Mouse (Mus musculus) adrenal gland, adult 8-10 months (tissue): Measurements from ENCODE around the gene Faah. TPM values are rescaled to one million over a fixed set of nuclear protein-coding genes. Genes with fewer than 3 reads are reported as not detected.

Source experiments
- DNase-seq: peaks from one replicate; pipeline ENCODE4 v3.0.0; 2022
- total RNA-seq, 4 experiments: library from RNA; stranded (reverse); gene quantifications; 2 replicates each; pipeline ENCODE4 v1.2.4; 2022

Gene Faah
- total RNA-seq, 4 experiments from 2014 or later = 4.1 to 10.5 (median 6.0) TPM

DNA sequence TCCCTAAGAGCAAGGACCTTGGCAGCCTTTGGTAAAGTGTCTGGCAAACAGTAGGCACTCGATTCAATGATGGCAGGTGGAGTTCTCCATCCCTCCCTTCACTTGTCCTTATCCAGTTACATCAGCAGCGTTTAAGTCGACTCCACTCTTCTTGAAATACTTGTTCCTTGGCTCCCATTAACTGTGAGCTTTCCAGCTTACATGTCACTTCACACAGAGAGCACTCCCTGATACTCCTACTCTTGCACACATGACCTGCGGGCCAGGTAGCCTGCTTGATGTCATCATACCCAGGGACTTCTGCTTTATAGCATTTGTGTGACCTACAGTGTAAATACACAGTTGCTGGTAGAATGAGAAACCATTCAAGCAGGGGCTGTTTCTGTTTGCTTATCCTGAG is 21.0 kb downstream of the Faah start:
- DNase-seq = no peak

DNA sequence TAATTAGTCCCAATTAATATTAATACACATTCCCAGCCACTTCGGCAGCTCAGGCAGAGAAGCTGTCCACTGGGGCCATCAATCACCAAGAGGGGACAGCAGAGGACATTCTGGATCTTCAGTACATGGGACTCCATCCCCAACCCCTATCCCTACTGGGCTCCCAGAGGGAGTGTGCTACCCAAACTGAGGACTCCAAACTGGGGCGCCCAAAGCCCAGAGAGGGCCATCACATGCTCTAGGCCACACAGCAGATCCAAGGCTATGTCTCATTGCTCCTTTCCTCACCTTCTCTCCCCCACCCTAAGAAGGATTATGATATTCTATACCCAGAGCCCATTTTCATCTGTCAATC is 22.4 kb downstream of the Faah start:
- DNase-seq = no peak

DNA sequence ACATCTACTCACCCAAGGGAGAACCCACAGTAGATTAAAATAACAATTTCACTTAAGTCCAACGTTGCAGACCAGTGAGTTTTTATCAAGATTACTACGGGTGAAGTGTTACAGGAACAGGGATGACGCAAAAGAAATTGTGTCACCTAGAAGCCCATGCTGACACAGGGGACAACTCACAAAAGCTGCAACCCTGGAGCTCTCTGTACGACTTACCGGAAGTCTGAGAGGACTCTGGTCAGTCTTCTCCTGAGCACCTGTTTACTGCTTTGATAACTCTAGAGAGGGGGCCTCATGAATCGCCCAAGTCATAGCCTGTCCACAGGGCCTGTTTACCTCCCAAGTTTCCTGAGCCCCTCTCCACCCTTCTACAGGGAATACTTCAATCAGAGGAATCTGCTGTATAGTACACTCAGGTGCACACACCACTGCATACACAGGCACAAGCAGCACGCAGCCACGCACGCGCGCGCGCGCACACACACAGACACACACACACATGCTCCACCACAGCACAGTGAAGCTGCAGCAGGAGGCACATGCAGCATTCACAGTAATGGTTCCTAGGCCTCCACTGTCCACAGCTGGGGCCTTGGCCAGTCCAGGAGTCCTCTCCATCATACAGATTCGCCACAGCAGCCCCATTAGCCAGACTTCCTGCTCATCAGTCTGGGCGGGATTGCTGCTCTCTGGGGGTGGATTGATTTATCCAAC is 22.9 kb downstream of the Faah start:
- DNase-seq = no peak

DNA sequence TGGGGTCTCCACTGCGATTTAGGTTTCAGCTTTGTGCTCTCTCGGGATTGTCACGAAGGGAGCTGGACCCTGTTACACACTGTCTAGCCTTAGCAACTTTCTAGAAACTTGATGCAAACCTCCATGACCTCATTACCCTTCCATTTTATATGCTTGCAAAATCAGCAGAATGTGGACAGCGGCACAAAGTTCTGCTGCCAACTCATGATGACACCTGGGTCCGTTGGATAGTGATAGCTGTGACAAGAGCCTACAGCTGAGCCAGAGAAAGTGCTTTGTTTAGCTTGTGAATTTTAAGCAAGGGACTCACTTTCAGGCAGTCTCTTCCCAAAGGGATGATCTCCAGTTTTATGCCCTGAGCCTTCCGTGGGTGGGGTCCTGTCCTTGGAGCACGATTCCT is 28.3 kb downstream of the Faah start:
- DNase-seq = no peak

DNA sequence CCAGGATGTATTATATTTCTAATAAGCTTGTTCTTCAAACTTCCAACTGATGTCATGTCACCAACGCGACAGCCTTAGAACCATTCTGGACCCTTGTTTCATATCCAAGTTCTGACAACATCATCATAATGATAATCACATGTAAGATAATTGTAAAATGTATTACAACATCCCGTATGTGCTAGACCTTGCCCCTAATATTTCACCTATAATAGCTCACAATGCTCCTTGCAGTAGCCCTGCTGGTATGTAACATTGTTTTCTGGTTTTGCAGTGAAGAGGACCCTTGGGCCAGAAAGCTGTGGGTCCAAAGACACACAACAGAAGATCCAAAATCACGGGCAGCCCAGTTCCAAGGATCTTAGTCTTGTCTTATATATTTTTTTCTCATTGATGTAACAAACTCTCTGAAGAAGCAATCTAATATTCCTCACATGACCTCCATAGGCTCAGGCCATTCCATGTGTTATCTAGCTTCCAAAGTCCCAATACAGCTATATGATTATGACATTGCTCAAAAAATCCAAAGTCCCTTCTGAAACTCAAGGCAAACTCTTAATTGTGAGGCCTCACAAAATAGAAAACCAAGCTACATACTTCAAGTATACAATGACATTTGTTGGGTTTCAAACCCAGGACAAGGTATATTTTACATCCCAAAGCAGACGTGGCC is 29.7 kb downstream of the Faah start:
- DNase-seq = no peak

DNA sequence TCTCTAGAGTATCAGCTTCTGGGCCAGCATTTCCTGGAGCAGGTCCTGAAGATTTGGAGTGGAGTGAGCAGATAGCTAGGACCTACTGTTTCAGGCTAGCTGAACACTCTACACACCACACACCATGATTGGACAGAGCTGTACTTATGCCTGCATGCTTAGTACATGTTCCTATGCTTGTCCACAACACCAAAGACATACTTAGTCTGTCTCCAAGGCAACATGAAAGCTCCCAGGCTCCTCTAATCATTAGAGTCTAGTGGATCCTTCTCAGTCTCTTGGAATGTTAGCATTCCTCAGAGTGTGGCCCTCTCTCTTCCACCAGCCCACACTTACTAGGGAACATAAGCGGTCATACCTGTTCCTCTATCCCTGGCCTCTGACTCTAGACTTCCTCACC is 30.3 kb downstream of the Faah start:
- DNase-seq = no peak

DNA sequence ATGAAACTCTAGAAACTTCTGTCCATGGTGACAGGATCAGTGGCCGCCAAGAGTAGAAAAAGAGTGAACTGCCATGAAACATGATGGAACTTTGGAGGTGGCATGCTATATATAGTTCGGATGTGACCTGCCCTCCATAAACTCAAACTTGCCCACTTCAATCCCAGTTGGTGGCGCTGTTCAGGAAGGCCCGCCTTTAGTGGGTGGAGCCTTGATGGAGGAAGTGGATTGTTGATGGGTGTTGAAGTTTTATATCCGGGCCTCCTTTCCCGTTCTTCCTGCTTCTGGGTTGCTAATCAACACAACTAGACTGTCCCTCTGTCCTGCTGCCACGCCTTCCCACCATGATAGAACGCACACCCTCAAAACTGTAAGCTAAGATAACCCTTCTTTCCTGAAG is 32.8 kb downstream of the Faah start:
- no peak for DNase-seq

DNA sequence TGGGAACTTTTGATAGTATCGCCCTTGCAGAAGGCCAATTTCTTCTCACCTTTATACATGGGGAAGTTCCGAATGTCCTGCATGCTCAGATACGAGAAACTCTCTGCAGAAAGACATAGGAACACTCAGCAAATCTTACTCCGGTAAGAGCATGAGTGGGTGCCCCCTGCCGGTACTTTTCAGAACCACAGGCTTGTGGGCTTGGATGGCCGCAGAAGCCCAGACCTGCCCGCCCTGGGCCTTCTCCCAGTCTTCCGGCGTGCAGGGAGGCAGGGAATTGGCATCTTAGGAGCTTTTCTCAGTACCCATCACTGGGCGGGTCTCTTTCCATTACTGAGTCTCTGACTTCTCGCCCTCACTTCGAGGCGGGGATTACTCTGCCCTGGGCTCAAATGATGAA is 33.6 kb downstream of the Faah start:
- peak; percentile 49 for DNase-seq

DNA sequence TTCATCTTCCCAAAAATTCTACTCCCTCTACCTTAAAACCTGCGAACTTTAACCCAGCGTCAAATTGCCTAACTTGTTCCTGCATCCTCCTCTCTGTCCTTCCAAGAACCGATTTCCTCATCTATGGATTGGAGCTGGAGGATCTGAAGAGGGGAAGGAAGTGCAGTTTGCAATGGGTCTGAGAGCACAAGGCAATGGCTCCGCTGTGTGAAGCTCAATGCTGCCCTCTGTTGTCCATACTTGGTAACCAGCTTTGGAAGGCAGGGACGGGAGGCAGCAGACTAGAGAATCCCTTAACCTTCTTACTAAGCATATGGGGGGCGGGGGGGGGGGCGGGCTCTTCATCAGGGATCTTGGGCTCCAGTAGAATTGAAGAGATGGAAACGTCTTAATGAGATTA is 37.0 kb downstream of the Faah start:
- no peak for DNase-seq

DNA sequence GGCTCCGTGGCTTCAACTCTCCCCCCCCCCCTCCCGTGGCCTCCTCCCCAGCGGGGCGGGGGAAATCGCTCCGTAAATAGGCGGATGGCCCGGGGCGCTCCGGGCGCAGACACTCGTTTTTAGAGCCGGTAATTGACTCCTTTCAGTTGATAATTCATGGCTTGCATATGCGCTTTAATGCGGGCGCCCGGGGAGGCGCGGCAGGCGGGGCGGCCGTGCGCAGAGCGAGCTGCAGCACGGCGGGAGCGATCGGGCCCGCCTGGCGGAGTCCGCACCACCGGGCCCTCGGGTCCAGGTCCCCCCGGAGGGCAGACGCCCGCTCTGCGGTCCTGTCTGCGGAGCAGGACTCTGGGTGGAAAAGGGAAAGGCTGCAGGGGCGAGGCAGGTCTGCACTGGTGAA is 38.3 kb downstream of the Faah start:
- DNase-seq = no peak

DNA sequence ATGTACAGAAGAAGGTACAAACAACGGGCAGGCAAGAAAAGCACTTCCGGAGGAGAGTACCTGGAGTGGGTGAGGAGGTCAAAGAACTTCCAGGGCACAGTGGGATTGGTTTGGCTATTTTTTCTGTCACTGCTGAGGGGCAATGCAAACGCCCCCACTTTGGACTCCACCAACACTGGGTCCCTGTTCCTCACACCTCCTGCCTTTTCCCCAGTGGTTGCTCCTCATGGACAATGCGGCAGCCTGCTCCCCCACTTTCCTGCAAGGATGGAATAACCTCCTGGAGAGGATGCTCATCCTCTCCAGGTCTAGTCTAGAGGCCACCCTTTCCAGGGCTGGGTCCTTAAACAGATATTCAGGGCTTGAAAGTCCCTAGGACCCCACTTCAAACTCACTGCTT is 38.8 kb downstream of the Faah start:
- DNase-seq = no peak

DNA sequence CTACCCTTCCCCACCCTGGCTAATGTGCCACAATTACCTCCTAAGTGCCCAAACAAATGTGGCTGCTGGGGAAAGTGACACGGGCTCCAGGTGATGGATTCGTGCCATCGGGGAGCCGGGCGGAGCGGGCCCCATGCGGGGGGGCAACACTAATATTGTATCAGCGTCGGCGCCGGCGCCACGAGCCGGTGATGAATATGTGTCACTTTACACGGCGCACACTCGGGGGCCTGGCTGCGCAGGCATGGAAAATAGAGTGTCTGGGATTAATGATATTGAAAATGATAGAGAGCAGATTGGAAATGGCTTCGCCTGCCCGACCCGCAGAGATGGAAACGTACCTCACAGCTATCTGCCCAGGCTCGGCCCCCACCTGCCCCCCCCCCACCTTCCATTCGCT is 45.2 kb downstream of the Faah start:
- no peak for DNase-seq

DNA sequence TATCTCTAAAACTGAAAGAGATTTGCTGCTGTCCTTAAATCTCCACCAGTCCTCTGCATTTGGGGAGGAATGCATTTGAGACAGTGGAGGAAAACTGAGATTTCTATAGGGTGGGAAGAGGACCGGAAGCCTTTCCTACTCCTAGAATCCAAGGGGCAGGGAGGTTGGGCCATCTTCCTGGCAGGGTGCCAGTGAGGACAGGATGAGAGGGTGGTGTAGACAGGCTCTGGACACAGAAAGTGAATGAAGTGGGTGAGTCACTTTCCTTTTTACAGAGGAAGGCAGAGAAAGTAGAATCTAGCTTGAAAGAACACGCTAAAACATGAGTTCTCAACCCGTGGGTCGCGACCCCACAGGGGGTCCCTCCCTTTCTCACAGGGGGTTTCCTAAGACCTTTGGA is 53.3 kb downstream of the Faah start:
- no peak for DNase-seq

DNA sequence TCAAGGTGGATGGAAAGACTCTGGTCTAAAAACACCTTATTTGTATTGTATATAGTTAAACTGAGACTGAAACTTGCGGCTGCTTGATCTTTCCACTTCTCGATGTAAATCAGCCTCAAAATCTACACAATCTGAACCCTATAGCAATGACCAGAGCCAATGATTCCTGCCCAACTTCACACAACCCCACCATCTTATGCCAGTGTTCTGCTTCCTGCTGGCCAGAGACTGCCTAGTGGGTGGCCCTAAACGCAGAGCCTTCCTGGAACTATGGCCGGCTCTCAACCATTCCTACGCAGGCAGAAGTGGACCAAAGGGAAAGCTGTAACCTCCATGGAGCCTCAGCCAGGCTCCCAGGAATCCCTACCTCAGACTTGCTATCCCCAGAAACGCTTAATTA is 54.0 kb downstream of the Faah start:
- no peak for DNase-seq

DNA sequence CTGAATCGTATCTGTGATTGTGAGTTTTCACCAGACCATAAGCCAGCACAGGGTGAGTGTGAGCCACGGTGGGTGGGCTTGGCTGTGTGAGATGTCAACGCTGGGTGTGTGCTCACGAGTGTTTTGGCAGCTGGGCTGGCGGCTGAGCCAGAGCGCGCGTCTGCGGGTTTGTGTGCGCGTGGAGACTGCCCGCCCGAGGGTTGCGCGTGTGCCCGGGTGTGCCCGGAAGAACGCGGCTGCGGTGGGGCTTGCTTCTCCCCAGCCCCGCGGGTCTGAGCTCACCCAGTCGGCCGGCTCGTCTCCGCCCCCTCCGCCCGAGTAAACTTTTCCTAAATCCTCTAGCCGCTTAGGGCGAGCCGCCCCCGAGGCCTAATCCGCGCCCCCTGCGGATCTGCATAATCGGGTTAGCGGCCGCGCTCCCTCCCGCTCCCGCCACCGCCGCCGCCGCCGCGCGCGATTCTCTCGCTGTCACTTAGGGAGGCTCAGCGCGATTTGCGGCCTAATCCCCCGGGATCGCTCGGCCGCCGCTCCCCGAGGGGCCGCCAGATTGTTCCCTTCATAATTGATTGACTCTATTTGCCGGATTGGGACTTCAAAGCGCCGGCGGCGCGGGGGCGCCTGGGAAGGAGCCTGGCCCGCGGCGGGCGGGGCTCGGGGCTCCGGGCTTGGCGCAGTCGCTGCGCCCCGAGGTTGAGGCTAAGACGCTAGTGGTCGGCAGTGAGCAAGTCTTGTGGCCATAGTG is 54.9 kb downstream of the Faah start:
- no peak for DNase-seq

DNA sequence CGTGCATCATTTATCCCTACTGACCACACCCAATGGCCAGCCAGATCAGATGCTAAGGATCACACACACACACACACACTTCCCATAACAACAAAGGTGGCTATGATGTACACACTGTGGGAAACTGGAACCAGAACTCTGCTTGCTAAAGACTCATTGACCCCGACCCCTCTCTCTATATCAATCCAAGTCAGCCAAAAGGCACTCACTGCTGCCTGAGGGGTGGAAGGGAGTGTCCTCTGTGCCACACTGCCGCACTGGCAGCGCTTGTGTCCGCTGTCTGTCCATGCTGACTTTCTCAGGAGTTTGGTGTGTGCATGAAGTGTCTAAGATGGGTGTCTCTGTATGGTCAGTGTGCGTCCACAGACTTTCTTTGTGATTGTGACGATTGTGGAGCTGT is 55.7 kb downstream of the Faah start:
- DNase-seq = no peak

DNA sequence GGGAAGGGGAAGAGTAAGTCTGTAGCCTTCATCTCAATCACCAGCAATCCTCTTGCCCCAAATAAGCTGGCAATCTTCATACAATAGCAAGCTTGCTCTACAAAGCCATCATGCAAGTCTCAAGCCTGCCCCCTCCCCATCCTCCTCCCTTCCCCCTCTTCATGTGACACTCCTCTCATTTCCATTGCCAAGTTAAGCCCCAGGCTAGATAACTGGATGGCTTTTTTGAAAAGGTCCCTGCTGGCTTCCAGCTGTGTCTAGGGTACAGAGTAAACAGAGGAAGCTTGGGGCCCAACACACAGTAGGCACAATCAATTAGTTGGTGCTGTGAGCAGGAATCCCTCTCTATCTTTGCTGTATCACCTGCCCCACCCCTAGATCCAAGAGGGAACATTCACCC is 58.2 kb downstream of the Faah start:
- DNase-seq = no peak

DNA sequence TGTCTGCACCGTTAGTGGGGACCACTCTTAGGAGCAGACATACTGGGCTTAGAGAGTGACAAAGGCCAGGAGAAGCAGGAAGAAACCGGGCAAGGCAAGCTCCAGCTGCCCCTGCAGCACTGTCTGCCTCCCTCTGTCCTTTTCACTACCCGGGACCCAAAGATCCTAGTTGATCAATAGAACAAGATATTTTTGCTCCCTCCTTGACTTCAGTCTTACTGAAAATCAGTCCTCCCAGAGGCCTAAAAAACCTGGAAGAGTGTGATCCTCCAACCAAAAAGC is 62.3 kb downstream of the Faah start:
- no peak for DNase-seq

DNA sequence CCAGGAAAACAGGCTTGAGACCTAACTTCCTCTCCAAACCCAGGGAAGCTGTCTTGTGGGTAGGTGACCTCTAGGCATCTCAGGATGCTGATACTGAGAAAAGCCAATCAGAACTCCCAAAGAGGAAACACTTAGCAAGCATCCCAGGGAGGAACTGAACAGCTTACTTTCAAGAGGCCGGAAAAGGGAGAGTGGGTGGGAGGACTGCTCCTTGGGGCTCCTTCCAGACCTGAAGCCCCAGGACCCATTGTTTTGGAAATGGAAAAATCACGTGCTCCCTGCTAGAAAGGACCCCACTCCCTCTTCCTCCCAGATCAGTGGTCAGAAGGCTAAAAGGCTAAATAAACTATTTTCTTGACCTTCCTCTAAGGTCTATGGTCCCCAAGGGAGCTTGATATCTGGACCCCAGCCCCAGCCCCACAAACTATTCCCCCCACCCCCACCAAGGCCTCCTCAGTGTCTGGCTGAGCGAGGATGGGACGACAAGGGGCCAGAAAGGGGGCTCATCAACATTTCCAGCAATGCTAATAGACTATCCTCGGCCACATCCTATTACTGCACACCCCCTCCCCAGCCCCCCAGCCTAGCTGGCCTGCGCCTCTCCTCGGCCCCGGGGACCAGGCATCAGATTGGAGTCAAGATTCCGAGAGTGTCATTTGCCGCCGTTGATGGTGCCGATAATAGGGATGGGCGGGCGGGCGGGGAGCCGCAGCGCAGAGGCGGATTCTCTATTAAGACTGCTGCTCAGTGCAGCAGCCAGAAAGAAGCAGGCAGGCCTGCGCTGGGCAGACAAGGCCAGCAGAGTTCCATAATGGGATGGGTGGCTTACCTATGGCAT is 62.9 kb downstream of the Faah start:
- no peak for DNase-seq

DNA sequence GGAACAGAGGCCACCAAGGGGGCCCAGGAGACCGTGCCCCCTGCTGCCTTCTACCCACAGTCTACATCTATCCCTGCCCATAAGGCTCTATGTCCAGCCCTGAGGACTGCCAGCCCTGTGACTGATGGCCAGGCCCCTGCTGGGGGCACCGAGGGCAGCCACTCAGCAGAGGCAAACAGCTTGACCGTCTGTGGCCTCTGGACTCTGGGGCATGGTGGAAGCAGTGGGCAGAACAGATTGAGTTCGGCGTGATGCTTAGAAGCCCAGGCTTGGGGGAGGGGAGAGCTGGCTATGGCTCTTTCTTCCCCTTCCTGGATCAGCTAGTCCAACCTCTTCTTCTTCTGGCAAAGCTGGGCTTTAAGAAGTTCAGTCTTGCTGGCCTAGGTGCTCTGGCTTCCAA is 64.2 kb downstream of the Faah start:
- DNase-seq = no peak

DNA sequence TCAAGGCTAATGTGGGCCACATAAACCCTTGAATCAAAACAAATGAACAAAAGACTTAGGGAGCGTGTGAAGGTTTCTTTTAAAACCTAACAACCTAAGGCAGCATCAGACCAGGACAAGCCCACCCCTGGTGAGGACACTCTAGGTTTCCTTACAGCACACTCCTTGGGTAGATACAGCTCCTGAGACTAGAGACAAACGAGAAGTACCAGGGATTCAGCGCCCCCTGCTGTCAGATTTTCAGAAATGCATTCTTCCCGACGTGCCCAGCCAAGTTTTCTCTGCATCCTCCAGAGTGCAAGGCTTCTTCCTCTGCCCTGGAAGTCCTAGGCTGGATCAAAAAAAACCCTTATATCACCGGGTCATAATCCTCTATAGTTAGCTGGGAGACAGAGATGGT is 65.0 kb downstream of the Faah start:
- DNase-seq = peak; percentile 19

DNA sequence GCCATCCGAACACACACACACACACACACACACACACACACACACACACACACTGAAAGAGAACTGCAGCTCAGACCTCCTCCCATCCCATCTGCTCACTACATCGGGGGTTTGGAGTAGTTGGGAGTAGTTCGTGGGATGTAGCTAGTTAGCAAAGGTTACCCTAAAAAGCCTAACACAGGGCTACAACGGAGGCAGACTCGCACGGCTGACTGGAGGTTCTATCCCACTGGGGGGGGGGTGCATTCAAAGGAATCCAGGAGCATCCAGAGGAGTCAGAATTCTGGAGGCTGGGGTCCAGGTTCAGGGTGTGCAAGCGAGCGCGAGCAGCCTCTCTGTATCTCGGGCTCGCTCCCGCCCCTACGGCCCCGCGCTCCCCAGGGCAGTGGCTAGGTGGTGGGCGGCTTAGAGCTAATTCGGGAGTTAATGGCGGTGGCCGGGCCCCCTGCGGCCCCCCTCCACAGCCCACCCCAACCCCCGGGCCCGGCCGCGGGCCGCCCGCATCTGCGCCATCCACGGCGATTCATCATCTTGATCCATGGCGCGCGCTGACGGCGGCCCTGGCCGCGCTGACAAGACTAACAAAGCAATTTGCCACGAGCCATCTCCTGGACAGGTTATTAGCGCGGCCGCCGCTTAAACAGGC is 73.9 kb downstream of the Faah start:
- DNase-seq = no peak
